Mouse (Mus musculus) lung, embryonic 14.5 days (tissue): Measurements from ENCODE around the gene Kat2a. TPM values are rescaled to one million over a fixed set of nuclear protein-coding genes. Genes with fewer than 3 reads are reported as not detected.
A peak's percentile ranks its signal among the peaks of the same experiment; 100 is the strongest.

Experiments
- ATAC-seq: fragments of 200-750 bp; cut with Nextera tagmentation; 2 replicates; pipeline ENCODE4 v1.8.0; 2017; ENCODE audit warnings: mild to moderate bottlenecking, moderate TSS enrichment, moderate library complexity; ENCODE audit not compliant: insufficient read depth
- DNase-seq: peaks from one replicate; pipeline ENCODE4 v3.0.0-alpha.2; 2015
- H3K27ac ChIP-seq: fragments of 300-500 bp; sonication (generic); 2 replicates; pipeline ENCODE4 v1.5.1; 2014; ENCODE audit warnings: low read depth, mild to moderate bottlenecking, moderate library complexity
- H3K27me3 ChIP-seq: fragments of 300-500 bp; sonication (generic); 2 replicates; pipeline ENCODE4 v1.6.1; 2014; ENCODE audit warnings: low read length, control low read depth; ENCODE audit not compliant: insufficient read depth
- H3K36me3 ChIP-seq: fragments of 300-500 bp; sonication (generic); 2 replicates; pipeline ENCODE4 v1.6.1; 2014; ENCODE audit warnings: control low read depth; ENCODE audit not compliant: insufficient read depth
- H3K4me1 ChIP-seq: fragments of 300-500 bp; sonication (generic); 2 replicates; pipeline ENCODE4 v1.6.1; 2014; ENCODE audit warnings: antibody characterized with exemption, control low read depth; ENCODE audit not compliant: insufficient read depth
- H3K4me2 ChIP-seq: fragments of 300-500 bp; sonication (generic); 2 replicates; pipeline ENCODE4 v1.6.1; 2014; ENCODE audit warnings: mild to moderate bottlenecking
- H3K4me3 ChIP-seq: fragments of 300-500 bp; sonication (generic); 2 replicates; pipeline ENCODE4 v1.5.1; 2014; ENCODE audit warnings: low read depth, low read length
- H3K9ac ChIP-seq: fragments of 300-500 bp; sonication (generic); 2 replicates; pipeline ENCODE4 v1.6.1; 2014
- H3K9me3 ChIP-seq: fragments of 300-500 bp; sonication (generic); 2 replicates; pipeline ENCODE4 v1.6.1; 2016; ENCODE audit warnings: low read depth, low read length, control low read depth
- CTCF ChIP-seq: IDR thresholded peaks from 2 replicates; pipeline ENCODE4 v1.5.1; 2016; ENCODE audit warnings: antibody characterized with exemption, low read depth
- WGBS: fragments of 180-500 bp; shearing (Covaris S2); extraction: QIAGEN DNeasy Blood & Tissue Kit; methylation state at CpG from one replicate; pipeline ENCODE4 v1.1.7; 2014; 5-methylcytosine and 5-hydroxymethylcytosine counted together
- polyA plus RNA-seq: library from polyadenylated mRNA; unstranded; fragments of >200 nt; fragmentation: Nextera tagmentation; extraction: Ambion mirVana; gene quantifications from 2 replicates; pipeline ENCODE4 v1.2.1, GENCODE M21; 2014

Kat2a gene
- polyA plus RNA-seq, 1 experiment from 2014 or later, result 73.6 TPM

DNA sequence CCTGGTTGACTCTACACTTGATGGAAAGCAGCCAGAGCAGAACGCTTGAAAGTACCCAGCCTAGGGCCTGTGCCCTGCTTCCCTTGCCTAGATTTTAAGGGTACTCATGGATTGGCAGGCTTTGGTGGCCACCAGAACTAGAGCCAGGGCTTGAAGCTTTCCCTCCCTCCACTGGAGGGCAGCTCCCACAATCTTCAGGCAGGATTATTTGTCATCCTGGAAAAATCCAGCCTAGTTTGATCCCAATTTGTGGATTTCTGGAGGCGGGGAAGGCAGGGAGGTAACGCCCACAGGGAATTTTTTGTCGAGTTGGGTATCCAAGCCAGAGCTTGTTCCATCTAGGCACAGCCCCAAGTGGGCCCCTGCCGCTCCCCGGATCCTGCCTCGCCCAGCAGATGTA lies 21.9 kb downstream of the Kat2a start:
- Histone ChIP-seq H3K4me1 (no peaks in the 10 kb centered on the region), H3K27me3 (peaks cover 21% of the 10 kb centered on the region), H3K27ac (no peak overlapping the region), H3K4me3 (no peak overlapping the region), H3K9me3 (no peaks in the 10 kb centered on the region), H3K36me3 (no peaks in the 10 kb centered on the region), H3K4me2 (no peak overlapping the region), H3K9ac (no peak overlapping the region)
- 0 out of 2 replicates have a peak, but pooled peaks have one; percentile 2 for TF ChIP-seq CTCF
- WGBS, result 67% methylated on average over 7 of the region's 7 CpGs
- no peak for DNase-seq
- no peak for ATAC-seq

DNA sequence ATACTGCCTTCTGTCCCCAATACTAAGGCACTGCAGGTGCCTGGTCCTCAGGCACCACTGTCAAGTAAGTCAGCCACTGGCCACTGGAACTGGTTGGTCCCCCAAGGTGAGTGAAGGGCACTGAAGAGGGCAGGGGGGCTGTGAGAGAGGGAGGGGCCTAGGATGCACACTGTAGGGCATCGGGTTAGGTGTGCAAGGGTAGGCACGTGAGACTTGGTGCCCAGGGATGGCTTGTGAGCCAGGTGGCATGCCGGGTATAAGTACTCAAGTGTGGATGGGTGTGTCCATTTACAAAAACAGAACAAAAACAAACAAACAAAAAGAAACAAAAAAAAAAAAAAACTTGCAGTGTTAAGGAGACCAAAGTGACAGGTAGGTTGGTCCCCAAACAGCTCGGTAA lies 23.8 kb downstream of the Kat2a start:
- Histone ChIP-seq H3K36me3 (no peaks in the 10 kb centered on the region), H3K9me3 (no peaks in the 10 kb centered on the region), H3K4me2 (no peak overlapping the region), H3K4me3 (no peak overlapping the region), H3K9ac (no peak overlapping the region), H3K27ac (no peak overlapping the region), H3K27me3 (peaks cover 21% of the 10 kb centered on the region), H3K4me1 (no peaks in the 10 kb centered on the region)
- no peak for TF ChIP-seq CTCF
- no peak for DNase-seq
- 60% methylated on average over 4 of the region's 4 CpGs for WGBS
- ATAC-seq, result no peak

DNA sequence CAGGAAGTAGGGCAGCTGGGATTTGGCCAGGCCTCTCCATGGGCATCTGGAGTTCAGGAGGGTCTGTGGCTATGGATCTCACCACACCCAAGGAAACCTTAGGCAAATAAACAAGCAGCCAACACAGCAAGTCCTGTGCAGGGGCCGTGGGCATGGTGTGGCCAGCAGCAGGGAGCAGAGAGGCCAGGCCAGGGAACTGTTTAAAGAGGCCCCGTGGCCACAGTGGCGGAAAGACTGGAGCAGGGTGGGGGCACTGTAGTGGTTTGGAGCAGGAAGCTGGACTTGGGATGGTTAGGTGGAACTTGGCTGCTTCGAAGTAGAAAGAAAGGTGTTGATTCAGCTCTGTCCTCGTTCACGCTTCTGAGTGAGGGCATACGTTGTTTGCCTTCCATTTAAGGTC lies 25.0 kb downstream of the Kat2a start:
- Histone ChIP-seq H3K36me3 (no peaks in the 10 kb centered on the region), H3K9ac (no peak overlapping the region), H3K9me3 (no peaks in the 10 kb centered on the region), H3K27me3 (peaks cover 15% of the 10 kb centered on the region), H3K27ac (no peak overlapping the region), H3K4me2 (no peak overlapping the region), H3K4me1 (no peaks in the 10 kb centered on the region), H3K4me3 (no peak overlapping the region)
- ATAC-seq, result no peak
- no peak for TF ChIP-seq CTCF
- WGBS, result 57% methylated on average over 7 of the region's 7 CpGs
- no peak for DNase-seq

DNA sequence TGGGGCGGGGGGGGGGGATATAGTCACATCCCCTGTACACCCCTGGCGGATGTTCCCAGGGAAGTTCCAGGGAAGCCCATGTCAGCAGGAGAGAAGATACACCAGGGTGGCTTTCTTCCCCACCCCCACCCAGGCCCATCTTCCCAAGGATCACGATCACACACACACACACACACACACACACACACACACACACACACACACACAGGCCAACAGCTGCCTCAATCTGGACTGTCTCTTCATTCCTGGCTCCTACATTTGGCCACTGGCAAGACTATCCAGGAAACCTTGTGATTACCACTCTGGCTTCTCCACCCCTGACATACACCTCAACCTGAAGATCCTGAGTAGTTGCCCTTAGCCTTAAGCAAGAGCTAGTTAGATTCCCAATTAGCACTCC lies 26.9 kb downstream of the Kat2a start:
- no peak for DNase-seq
- Histone ChIP-seq H3K27me3 (no peaks in the 10 kb centered on the region), H3K9me3 (no peaks in the 10 kb centered on the region), H3K36me3 (no peaks in the 10 kb centered on the region), H3K27ac (no peak overlapping the region), H3K9ac (no peak overlapping the region), H3K4me1 (no peaks in the 10 kb centered on the region), H3K4me3 (no peak overlapping the region), H3K4me2 (no peak overlapping the region)
- TF ChIP-seq CTCF, result no peak
- 74% methylated on average over 3 of the region's 3 CpGs for WGBS
- no peak for ATAC-seq

DNA sequence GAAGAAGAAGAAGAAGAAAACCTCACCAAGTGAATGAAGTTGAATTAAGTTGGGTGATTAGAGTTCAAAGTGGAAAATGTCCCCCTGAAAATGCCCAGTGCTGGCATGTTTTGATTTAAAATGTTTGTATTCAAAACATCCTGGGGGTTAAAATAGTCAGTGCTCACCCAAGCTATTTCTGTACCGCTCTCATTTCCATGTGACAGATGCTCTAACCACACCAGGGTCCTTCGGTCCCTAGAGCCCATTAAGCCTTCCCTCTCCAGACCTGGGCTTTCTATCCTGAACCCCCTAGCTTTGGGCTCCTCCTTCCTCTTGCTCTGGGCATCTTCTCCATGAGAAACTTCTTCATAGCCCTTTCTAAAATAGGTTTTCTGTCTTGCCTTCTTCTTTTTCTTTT lies 28.2 kb downstream of the Kat2a start:
- no peak overlapping the region for H3K4me2 ChIP-seq
- H3K27me3 ChIP-seq, result no peaks in the 10 kb centered on the region
- no peaks in the 10 kb centered on the region for H3K9me3 ChIP-seq
- TF ChIP-seq CTCF, result no peak
- DNase-seq, result no peak
- no peaks in the 10 kb centered on the region for H3K36me3 ChIP-seq
- no peak for ATAC-seq
- H3K4me3 ChIP-seq, result no peak overlapping the region
- H3K27ac ChIP-seq, result no peak overlapping the region
- no peaks in the 10 kb centered on the region for H3K4me1 ChIP-seq
- WGBS, result 67% methylated on average over 2 of the region's 2 CpGs
- H3K9ac ChIP-seq, result no peak overlapping the region

DNA sequence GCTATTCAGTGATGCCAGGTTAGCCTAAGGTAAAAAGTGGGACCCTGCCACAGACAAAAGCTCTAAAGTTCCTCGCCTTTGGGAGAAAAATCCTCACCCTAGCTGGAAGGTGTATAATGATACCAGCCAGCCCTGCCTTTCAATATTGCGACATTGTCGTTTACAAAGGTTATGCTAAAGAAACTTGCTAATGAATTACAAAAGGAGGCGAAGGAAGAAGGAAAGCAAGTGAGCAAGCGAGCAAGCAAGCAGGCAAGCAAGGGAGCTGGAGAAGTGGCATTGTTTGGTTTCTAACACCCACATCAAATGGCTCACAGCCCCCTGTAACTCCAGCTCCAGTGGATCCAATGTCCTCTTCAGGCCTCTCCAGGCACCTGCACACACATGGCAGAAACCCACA lies 29.7 kb downstream of the Kat2a start:
- 60% methylated on average over 5 of the region's 5 CpGs for WGBS
- no peak overlapping the region for H3K4me2 ChIP-seq
- ATAC-seq, result no peak

DNA sequence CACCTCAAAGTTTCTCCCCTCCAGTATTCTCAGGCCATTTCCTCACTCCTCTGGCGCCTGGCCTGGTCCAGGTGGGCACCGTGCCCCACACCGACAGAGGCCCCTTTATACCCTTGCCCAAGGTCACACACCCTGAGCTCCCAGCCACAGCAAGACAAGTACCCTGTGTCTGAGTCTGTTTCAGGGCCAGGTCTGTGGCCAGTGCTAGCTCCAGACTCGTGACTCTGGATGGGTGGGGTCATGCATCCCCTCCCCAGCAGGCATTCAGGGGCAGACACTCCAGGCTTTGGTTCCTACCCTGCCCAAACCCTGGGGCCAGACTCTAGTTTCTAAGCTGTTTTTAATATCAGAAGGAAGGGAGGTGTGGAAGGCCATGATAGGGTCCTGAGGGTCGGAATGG lies 30.4 kb downstream of the Kat2a start:
- WGBS, result 77% methylated on average over 5 of the region's 5 CpGs

More for the DNA sequence above, 29.7 kb downstream of the Kat2a start:
- no peak for DNase-seq
- H3K9me3 ChIP-seq, result no peaks in the 10 kb centered on the region
- no peak overlapping the region for H3K9ac ChIP-seq
- no peaks in the 10 kb centered on the region for H3K27me3 ChIP-seq
- H3K4me3 ChIP-seq, result no peak overlapping the region
- TF ChIP-seq CTCF, result no peak
- no peak overlapping the region for H3K27ac ChIP-seq
- H3K4me1 ChIP-seq, result no peaks in the 10 kb centered on the region
- H3K36me3 ChIP-seq, result no peaks in the 10 kb centered on the region

DNA sequence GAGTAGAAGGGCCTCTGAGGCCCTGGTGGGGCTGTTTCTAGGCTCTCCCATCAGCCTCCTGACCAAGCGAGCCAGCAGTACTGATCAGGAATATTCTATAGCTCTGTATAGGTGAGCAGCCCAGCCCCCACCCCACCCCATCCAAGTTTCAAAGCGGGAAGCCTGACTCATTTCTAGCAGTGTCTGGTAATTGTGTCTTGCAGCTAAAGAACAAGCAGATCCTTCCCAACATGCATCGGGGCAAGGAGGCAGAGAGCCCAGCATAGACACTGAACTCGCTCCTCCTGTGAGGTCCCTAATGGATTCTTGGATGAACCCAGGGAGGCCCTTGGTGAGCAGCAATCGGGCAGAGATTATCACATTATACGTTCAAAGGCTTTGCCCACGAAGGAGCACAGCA lies 34.5 kb downstream of the Kat2a start:
- DNase-seq (no peak), ATAC-seq (no peak)
- TF ChIP-seq CTCF, result no peak
- Histone ChIP-seq H3K36me3 (no peaks in the 10 kb centered on the region), H3K4me1 (no peaks in the 10 kb centered on the region), H3K9me3 (no peaks in the 10 kb centered on the region), H3K27ac (no peak overlapping the region), H3K4me3 (no peak overlapping the region), H3K27me3 (peaks cover 9% of the 10 kb centered on the region; the same call in 1 of the 2 replicates), H3K4me2 (no peak overlapping the region), H3K9ac (no peak overlapping the region)
- WGBS, result 38% methylated on average over 7 of the region's 7 CpGs

More for the DNA sequence above, 30.4 kb downstream of the Kat2a start:
- Histone ChIP-seq H3K9ac (no peak overlapping the region), H3K4me3 (no peak overlapping the region), H3K27ac (no peak overlapping the region), H3K4me2 (no peak overlapping the region), H3K4me1 (no peaks in the 10 kb centered on the region), H3K9me3 (no peaks in the 10 kb centered on the region), H3K27me3 (no peaks in the 10 kb centered on the region), H3K36me3 (no peaks in the 10 kb centered on the region)
- no peak for TF ChIP-seq CTCF
- ATAC-seq (no peak), DNase-seq (no peak)
